In the genomic region with DNA sequence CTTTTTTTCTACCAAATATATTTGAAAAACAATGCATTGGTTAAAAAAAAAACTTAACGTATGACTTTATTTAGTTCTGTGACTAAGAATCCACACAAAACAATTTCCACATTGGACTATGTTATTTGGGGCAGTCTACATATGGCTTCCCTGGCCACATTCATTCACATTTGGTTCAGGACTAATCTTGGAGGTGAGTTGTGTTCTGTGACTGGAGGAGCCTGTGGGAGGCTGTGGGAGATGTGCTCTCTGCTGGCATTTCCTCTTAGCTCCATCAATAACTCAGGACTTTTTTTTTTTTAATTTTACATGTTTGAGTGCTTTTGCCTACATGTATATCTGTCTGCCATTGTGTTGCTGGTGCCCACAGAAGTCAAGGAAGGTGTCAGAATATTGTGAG, we compare ENCODE assay signal across 17 mouse cellular contexts.
"Had no signal": no experiment of that assay in that cellular context is flagged by ENCODE, and none has a peak within 500 bp of the region (broad histone marks: within the 10 kb centered on the region; RNA-seq: fewer than 3 reads in every experiment).

No protein-coding gene starts in this region.

- H3K9ac ChIP-seq: lung, embryonic 14.5 days; midbrain, embryonic 13.5 days; neural tube, embryonic 13.5 days; neural tube, embryonic 15.5 days had no signal

- ATAC-seq: midbrain, embryonic 13.5 days; midbrain, embryonic 16.5 days had no signal

- H3K27ac ChIP-seq: midbrain, embryonic 10.5 days; midbrain, embryonic 13.5 days; neural tube, embryonic 13.5 days; neural tube, embryonic 15.5 days had no signal

- H3K9me3 ChIP-seq: midbrain, embryonic 10.5 days; midbrain, embryonic 13.5 days; neural tube, embryonic 13.5 days; neural tube, embryonic 15.5 days had no signal

- H3K27me3 ChIP-seq: midbrain, embryonic 13.5 days; neural tube, embryonic 13.5 days; neural tube, embryonic 15.5 days had no signal

- H3K4me2 ChIP-seq: lung, embryonic 14.5 days; midbrain, embryonic 13.5 days; neural tube, embryonic 13.5 days; neural tube, embryonic 15.5 days had no signal

- DNase-seq: lung, adult 18-20 months; lung, embryonic 14.5 days; lung, postnatal 10 days; lung, postnatal 4 days; retina, postnatal 1 day; right cerebral cortex, postnatal 25 days; right cerebral cortex, postnatal 4 days; spleen, adult 18-20 months; thymus, adult 18-20 months; thymus, postnatal 14 days; thymus, postnatal 36 days had no signal

- H3K4me1 ChIP-seq: midbrain, embryonic 13.5 days; neural tube, embryonic 13.5 days; neural tube, embryonic 15.5 days had no signal

- H3K4me3 ChIP-seq: midbrain, embryonic 10.5 days; midbrain, embryonic 13.5 days; myocyte; neural tube, embryonic 13.5 days; neural tube, embryonic 15.5 days had no signal

- H3K36me3 ChIP-seq: midbrain, embryonic 10.5 days; midbrain, embryonic 13.5 days; neural tube, embryonic 13.5 days; neural tube, embryonic 15.5 days had no signal
